Mouse (Mus musculus) intestine, embryonic 15.5 days (tissue): ENCODE measurements around the gene Gpd1l. TPM values are rescaled to one million over a fixed set of nuclear protein-coding genes. Genes with fewer than 3 reads are reported as not detected.
"Not testable (repeated sequence)": the region's sequence is repeated elsewhere in the genome, so short reads cannot be mapped to it uniquely, and the experiment has no call there.

ENCODE experiments used
- ATAC-seq: fragments of 200-750 bp; cut with Nextera tagmentation; 2 replicates; pipeline ENCODE4 v1.8.0; 2017; ENCODE audit warnings: moderate TSS enrichment, moderate library complexity
- H3K27ac ChIP-seq: fragments of 300-500 bp; sonication (generic); 2 replicates; pipeline ENCODE4 v1.5.1; 2015; ENCODE audit warnings: mild to moderate bottlenecking, inconsistent platforms
- H3K27me3 ChIP-seq: fragments of 300-500 bp; sonication (generic); replicated peaks from 2 replicates; pipeline ENCODE4 v1.6.1; 2015; ENCODE audit warnings: inconsistent platforms
- H3K36me3 ChIP-seq: fragments of 300-500 bp; sonication (generic); 2 replicates; pipeline ENCODE4 v1.6.1; 2015; ENCODE audit warnings: inconsistent platforms
- H3K4me1 ChIP-seq: fragments of 300-500 bp; sonication (generic); replicated peaks from 2 replicates; pipeline ENCODE4 v1.6.1; 2015; ENCODE audit warnings: inconsistent platforms
- H3K4me2 ChIP-seq: fragments of 300-500 bp; sonication (generic); replicated peaks from 2 replicates; pipeline ENCODE4 v1.6.1; 2015; ENCODE audit warnings: mild to moderate bottlenecking, inconsistent platforms
- H3K4me3 ChIP-seq: fragments of 300-500 bp; sonication (generic); replicated peaks from 2 replicates; pipeline ENCODE4 v1.5.1; 2015; ENCODE audit warnings: inconsistent platforms
- H3K9ac ChIP-seq: fragments of 300-500 bp; sonication (generic); 2 replicates; pipeline ENCODE4 v1.6.1; 2015; ENCODE audit warnings: inconsistent platforms
- H3K9me3 ChIP-seq: fragments of 300-500 bp; sonication (generic); 2 replicates; pipeline ENCODE4 v1.6.1; 2016; ENCODE audit warnings: inconsistent platforms
- WGBS: fragments of 180-500 bp; shearing (Covaris S2); methylation state at CpG from one replicate; pipeline ENCODE4 v1.1.7; 2015; 5-methylcytosine and 5-hydroxymethylcytosine counted together
- polyA plus RNA-seq: library from polyadenylated mRNA; unstranded; fragments of >200 nt; fragmentation: Nextera tagmentation; extraction: Ambion mirVana; gene quantifications from 2 replicates; pipeline ENCODE4 v1.2.1, GENCODE M21; 2015

The Gpd1l gene
- 20.3 and 21.8 TPM in 2 replicates for polyA plus RNA-seq

GRCm38 (mm10) chr9:114933723-114934171 lies at the start of gene Gpd1l:
Gene Gpd1l, minus strand, starts transcription at chr9:114933987.
- peak within 1 kb of the TSS; percentile 95 for H3K4me2 ChIP-seq
- no peaks in the 10 kb centered on the region for H3K36me3 ChIP-seq
- peak within 1 kb of the TSS; percentile 82 for H3K27ac ChIP-seq
- H3K9ac ChIP-seq = peak within 1 kb of the TSS; percentile 72
- H3K9me3 ChIP-seq = no peaks in the 10 kb centered on the region
- peaks cover 7% of the 10 kb centered on the region; the same call in 1 of the 2 replicates for H3K4me1 ChIP-seq
- under 1% methylated on average over 30 of the region's 30 CpGs for WGBS
- ATAC-seq = peak; percentile 99
- peak within 1 kb of the TSS; percentile 79 for H3K4me3 ChIP-seq
- no peaks in the 10 kb centered on the region for H3K27me3 ChIP-seq

GRCm38 (mm10) chr9:114982689-114983360 lies 49.0 kb upstream of the Gpd1l start, which contains the start of gene Rps27rt:
Gene Rps27rt, minus strand, starts transcription at chr9:114982739.
- Histone ChIP-seq H3K27me3 (no peaks in the 10 kb centered on the region), H3K36me3 (no peaks in the 10 kb centered on the region), H3K9me3 (no peaks in the 10 kb centered on the region), H3K9ac (no peak within 1 kb of the TSS), H3K4me2 (no peak within 1 kb of the TSS), H3K4me1 (peaks cover 8% of the 10 kb centered on the region), H3K27ac (no peak within 1 kb of the TSS), H3K4me3 (no peak within 1 kb of the TSS)
- WGBS = 93% methylated on average over 16 of the region's 16 CpGs
- ATAC-seq = no peak

GRCm38 (mm10) chr9:114979969-114980368 lies 46.2 kb upstream of the Gpd1l start:
- peaks cover 13% of the 10 kb centered on the region for H3K4me1 ChIP-seq
- WGBS = 47% methylated on average over 6 of the region's 6 CpGs
- no peak overlapping the region for H3K27ac ChIP-seq
- H3K36me3 ChIP-seq = no peaks in the 10 kb centered on the region
- no peak overlapping the region for H3K9ac ChIP-seq
- no peaks in the 10 kb centered on the region for H3K9me3 ChIP-seq
- H3K4me3 ChIP-seq = no peak overlapping the region; the same call in 1 of the 2 replicates
- H3K27me3 ChIP-seq = no peaks in the 10 kb centered on the region
- ATAC-seq = no peak
- H3K4me2 ChIP-seq = peak overlapping the region; percentile 89; the same call in 1 of the 2 replicates

GRCm38 (mm10) chr9:114978281-114979111 lies 44.7 kb upstream of the Gpd1l start, which contains the start of gene Osbpl10:
Gene Osbpl10, plus strand, starts transcription at chr9:114978569.
- peak within 1 kb of the TSS; percentile 86 for H3K27ac ChIP-seq
- H3K4me1 ChIP-seq = peaks cover 13% of the 10 kb centered on the region
- no peaks in the 10 kb centered on the region for H3K27me3 ChIP-seq
- no peaks in the 10 kb centered on the region for H3K36me3 ChIP-seq
- peak within 1 kb of the TSS; percentile 88 for H3K4me3 ChIP-seq
- H3K4me2 ChIP-seq = peak within 1 kb of the TSS; percentile 89
- peak; percentile 90 for ATAC-seq
- under 1% methylated on average over 57 of the region's 86 CpGs for WGBS
- peak within 1 kb of the TSS; percentile 73 for H3K9ac ChIP-seq
- H3K9me3 ChIP-seq = no peaks in the 10 kb centered on the region

GRCm38 (mm10) chr9:114977461-114978280 lies 43.9 kb upstream of the Gpd1l start:
- Histone ChIP-seq H3K27ac (peak overlapping the region; percentile 86), H3K27me3 (no peaks in the 10 kb centered on the region), H3K4me2 (peak overlapping the region; percentile 89), H3K36me3 (no peaks in the 10 kb centered on the region), H3K4me3 (peak overlapping the region; percentile 88), H3K9me3 (no peaks in the 10 kb centered on the region), H3K9ac (peak overlapping the region; percentile 73), H3K4me1 (peaks cover 13% of the 10 kb centered on the region)
- peak; percentile 79 for ATAC-seq
- WGBS = 8% methylated on average over 31 of the region's 31 CpGs

DNA sequence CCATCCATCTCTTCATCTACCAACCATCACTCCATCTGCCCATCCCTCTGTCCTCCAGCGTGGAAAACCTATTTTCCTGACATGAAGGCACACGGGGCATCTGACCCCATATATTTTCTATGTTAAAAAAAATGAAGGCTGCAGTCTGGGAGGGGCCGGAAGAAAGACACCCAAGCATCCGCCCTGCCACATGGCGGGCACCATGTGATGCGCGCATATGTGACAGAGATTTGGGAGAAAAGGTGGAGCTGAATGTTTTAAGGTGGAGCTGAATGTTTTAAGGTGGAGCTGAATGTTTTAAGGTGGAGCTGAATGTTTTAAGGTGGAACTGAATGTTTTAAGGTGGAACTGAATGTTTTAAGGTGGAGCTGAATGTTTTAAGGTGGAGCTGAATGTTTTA lies 32.5 kb upstream of the Gpd1l start:
- H3K36me3 ChIP-seq, H3K27me3 ChIP-seq, H3K27ac ChIP-seq, H3K4me2 ChIP-seq, H3K4me3 ChIP-seq, H3K9me3 ChIP-seq, ATAC-seq, H3K4me1 ChIP-seq, H3K9ac ChIP-seq: not testable (repeated sequence)
- 82% methylated on average over 7 of the region's 7 CpGs for WGBS

DNA sequence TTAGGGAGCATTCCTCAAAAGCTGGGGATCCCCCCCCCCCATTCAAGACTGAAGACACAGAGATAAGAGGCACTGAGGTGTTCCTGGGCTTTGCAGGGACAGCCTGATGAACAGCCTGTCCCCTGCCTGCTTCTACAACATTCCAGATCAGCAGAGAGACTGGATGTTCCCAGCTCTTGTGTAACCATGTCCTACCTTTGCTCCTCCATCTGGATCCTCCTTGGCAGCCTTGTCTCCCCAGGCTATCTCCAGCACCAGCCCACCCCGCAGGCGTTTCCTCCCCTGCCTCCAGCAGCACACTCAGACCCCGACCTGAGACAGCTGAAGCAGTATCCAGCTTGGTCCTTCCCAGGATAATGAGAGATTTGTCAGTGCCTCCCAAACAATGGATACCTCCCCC lies 30.3 kb upstream of the Gpd1l start:
- Histone ChIP-seq H3K4me3 (no peak overlapping the region), H3K9me3 (no peaks in the 10 kb centered on the region), H3K27ac (no peak overlapping the region), H3K9ac (no peak overlapping the region), H3K4me1 (peaks cover 3% of the 10 kb centered on the region; the same call in 1 of the 2 replicates), H3K36me3 (no peaks in the 10 kb centered on the region), H3K4me2 (no peak overlapping the region), H3K27me3 (no peaks in the 10 kb centered on the region)
- no peak for ATAC-seq
- WGBS = 58% methylated on average over 3 of the region's 3 CpGs

DNA sequence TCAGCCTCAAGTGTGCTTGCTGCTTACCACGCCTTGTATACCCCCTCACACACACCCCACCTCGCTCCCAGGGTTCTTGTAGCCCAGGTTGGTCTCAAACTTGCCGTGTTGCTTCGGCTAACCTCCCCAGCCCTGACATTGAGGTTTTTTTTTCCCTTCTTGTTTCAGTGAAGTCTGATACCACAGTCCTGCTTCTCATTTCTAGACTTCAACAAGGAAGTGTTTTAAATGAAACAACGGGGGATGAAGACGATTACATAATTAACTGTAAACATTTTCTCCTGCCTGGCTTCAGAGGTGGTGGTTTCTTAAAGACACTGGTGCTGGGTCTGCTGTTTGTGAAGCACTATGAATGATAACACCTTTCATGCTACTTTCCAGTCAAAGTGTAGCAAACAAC lies 27.1 kb upstream of the Gpd1l start:
- H3K4me2 ChIP-seq = no peak overlapping the region
- no peaks in the 10 kb centered on the region for H3K36me3 ChIP-seq
- WGBS = 70% methylated on average over 6 of the region's 6 CpGs
- H3K27me3 ChIP-seq = no peaks in the 10 kb centered on the region
- no peak overlapping the region for H3K27ac ChIP-seq
- no peak for ATAC-seq
- H3K4me1 ChIP-seq = peaks cover 3% of the 10 kb centered on the region; the same call in 1 of the 2 replicates
- no peak overlapping the region for H3K9ac ChIP-seq
- H3K9me3 ChIP-seq = no peaks in the 10 kb centered on the region
- H3K4me3 ChIP-seq = no peak overlapping the region

- Histone ChIP-seq H3K4me2 (no peak overlapping the region), H3K4me3 (no peak overlapping the region), H3K9me3 (no peaks in the 10 kb centered on the region), H3K27me3 (no peaks in the 10 kb centered on the region), H3K4me1 (peaks cover 6% of the 10 kb centered on the region; the same call in 1 of the 2 replicates), H3K9ac (no peak overlapping the region), H3K36me3 (no peaks in the 10 kb centered on the region), H3K27ac (peak overlapping the region; percentile 62)
- WGBS = 61% methylated on average over 4 of the region's 4 CpGs
- ATAC-seq = peak; percentile 78
These were observed 26.4 kb upstream of the Gpd1l start for GRCm38 (mm10) chr9:114960043-114960789.

- Histone ChIP-seq H3K4me1 (peaks cover 6% of the 10 kb centered on the region; the same call in 1 of the 2 replicates), H3K36me3 (no peaks in the 10 kb centered on the region), H3K9me3 (no peaks in the 10 kb centered on the region), H3K27ac (no peak overlapping the region), H3K4me2 (no peak overlapping the region), H3K9ac (no peak overlapping the region), H3K27me3 (no peaks in the 10 kb centered on the region), H3K4me3 (no peak overlapping the region)
- peak; percentile 57; the same call in 1 of the 2 replicates for ATAC-seq
- 40% methylated on average over 5 of the region's 5 CpGs for WGBS
These were observed 23.2 kb upstream of the Gpd1l start for GRCm38 (mm10) chr9:114956945-114957344.

GRCm38 (mm10) chr9:114955340-114955739 lies 21.6 kb upstream of the Gpd1l start:
- Histone ChIP-seq H3K9me3 (no peaks in the 10 kb centered on the region), H3K27ac (no peak overlapping the region), H3K4me2 (no peak overlapping the region), H3K4me1 (peaks cover 6% of the 10 kb centered on the region; the same call in 1 of the 2 replicates), H3K9ac (no peak overlapping the region), H3K4me3 (no peak overlapping the region), H3K27me3 (no peaks in the 10 kb centered on the region), H3K36me3 (no peaks in the 10 kb centered on the region)
- 78% methylated on average over 11 of the region's 11 CpGs for WGBS
- peak; percentile 54; the same call in 1 of the 2 replicates for ATAC-seq
